Mouse (Mus musculus) lung, embryonic 15.5 days (tissue): Measurements from ENCODE around the gene Hist1h1t. TPM values are rescaled to one million over a fixed set of nuclear protein-coding genes. Genes with fewer than 3 reads are reported as not detected.

ENCODE experiments used
- ATAC-seq: fragments of 200-750 bp; cut with Nextera tagmentation; 2 replicates; pipeline ENCODE4 v1.8.0; 2017; ENCODE audit warnings: moderate number of reproducible peaks, borderline replicate concordance; ENCODE audit not compliant: low FRiP score, low TSS enrichment; ENCODE audit errors: extremely low read depth
- H3K27ac ChIP-seq: fragments of 300-500 bp; sonication (generic); 2 replicates; pipeline ENCODE4 v1.5.1; 2015; ENCODE audit warnings: moderate library complexity, mild to moderate bottlenecking, inconsistent platforms
- H3K27me3 ChIP-seq: fragments of 300-500 bp; sonication (generic); 2 replicates; pipeline ENCODE4 v1.6.1; 2015; ENCODE audit warnings: inconsistent platforms
- H3K36me3 ChIP-seq: fragments of 300-500 bp; sonication (generic); 2 replicates; pipeline ENCODE4 v1.6.1; 2015; ENCODE audit warnings: inconsistent platforms
- H3K4me1 ChIP-seq: fragments of 300-500 bp; sonication (generic); 2 replicates; pipeline ENCODE4 v1.6.1; 2015; ENCODE audit warnings: inconsistent platforms
- H3K4me2 ChIP-seq: fragments of 300-500 bp; sonication (generic); 2 replicates; pipeline ENCODE4 v1.6.1; 2015; ENCODE audit warnings: inconsistent platforms, mild to moderate bottlenecking, moderate library complexity
- H3K4me3 ChIP-seq: fragments of 300-500 bp; sonication (generic); 2 replicates; pipeline ENCODE4 v1.5.1; 2015; ENCODE audit warnings: mild to moderate bottlenecking, inconsistent platforms
- H3K9ac ChIP-seq: fragments of 300-500 bp; sonication (generic); 2 replicates; pipeline ENCODE4 v1.6.1; 2015; ENCODE audit warnings: inconsistent platforms
- H3K9me3 ChIP-seq: fragments of 300-500 bp; sonication (generic); 2 replicates; pipeline ENCODE4 v1.6.1; 2016; ENCODE audit warnings: inconsistent platforms
- WGBS: fragments of 180-500 bp; shearing (Covaris S2); methylation state at CpG from one replicate; pipeline ENCODE4 v1.1.7; 2015; 5-methylcytosine and 5-hydroxymethylcytosine counted together
- polyA plus RNA-seq: library from polyadenylated mRNA; unstranded; fragments of >200 nt; fragmentation: Nextera tagmentation; extraction: Ambion mirVana; gene quantifications from 2 replicates; pipeline ENCODE4 v1.2.1, GENCODE M21; 2015

Gene Hist1h1t
- polyA plus RNA-seq, 1 experiment from 2014 or later, result 0.22 TPM

DNA sequence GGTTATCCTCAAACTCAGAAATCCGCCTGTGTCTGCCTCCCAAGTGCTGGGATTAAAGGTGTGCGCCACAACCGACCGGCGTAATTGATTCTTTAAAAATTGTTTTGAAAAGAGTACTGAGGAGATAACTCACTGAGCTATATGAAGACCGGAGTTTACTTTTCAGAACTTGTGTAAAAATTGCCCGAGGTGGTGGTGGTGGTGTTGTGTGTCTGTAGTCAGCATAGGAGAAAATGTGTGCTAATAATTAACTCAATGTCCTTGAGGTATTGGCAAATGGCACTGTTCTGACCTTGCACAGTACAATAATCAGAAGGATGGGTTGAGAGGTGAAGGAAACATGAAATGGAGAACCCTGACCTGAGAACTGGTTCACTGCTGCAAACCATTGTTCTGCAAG is 7.7 kb upstream of the Hist1h1t start:
- Histone ChIP-seq H3K4me1 (peaks cover 9% of the 10 kb centered on the region), H3K27ac (no peak overlapping the region), H3K4me2 (no peak overlapping the region), H3K4me3 (no peak overlapping the region), H3K9ac (no peak overlapping the region), H3K36me3 (no peaks in the 10 kb centered on the region), H3K27me3 (no peaks in the 10 kb centered on the region), H3K9me3 (no peaks in the 10 kb centered on the region)
- 89% methylated on average over 7 of the region's 7 CpGs for WGBS
- ATAC-seq, result no peak

DNA sequence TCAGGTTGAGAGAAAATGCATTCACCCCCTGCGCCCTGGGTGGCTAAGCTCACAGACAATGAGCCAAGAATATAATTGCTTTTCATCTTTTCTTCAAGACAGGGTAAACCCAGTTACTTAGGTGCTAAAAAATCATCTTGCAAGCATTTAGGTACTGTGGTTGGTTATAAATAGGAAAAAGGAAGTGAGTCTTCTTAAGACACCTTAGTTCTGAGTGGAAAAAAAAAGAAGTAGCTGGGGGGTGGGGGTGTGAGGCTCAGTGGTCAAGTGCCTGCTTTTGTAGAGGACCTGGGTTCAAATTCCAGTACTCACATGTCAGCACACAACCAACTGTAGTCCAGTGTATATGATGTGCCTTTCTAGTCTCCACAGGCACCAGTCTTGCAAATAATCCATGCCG is 6.7 kb upstream of the Hist1h1t start:
- Histone ChIP-seq H3K4me2 (no peak overlapping the region), H3K9ac (no peak overlapping the region), H3K4me1 (peaks cover 7% of the 10 kb centered on the region), H3K4me3 (no peak overlapping the region), H3K36me3 (no peaks in the 10 kb centered on the region), H3K27me3 (no peaks in the 10 kb centered on the region), H3K27ac (no peak overlapping the region), H3K9me3 (no peaks in the 10 kb centered on the region)
- 95% methylated on average over 2 of the region's 2 CpGs for WGBS
- no peak for ATAC-seq

- WGBS, result 57% methylated on average over 2 of the region's 2 CpGs
- H3K4me3 ChIP-seq, result no peak overlapping the region
- ATAC-seq, result no peak
- no peaks in the 10 kb centered on the region for H3K9me3 ChIP-seq
- peaks cover 7% of the 10 kb centered on the region for H3K4me1 ChIP-seq
- H3K4me2 ChIP-seq, result no peak overlapping the region
- H3K36me3 ChIP-seq, result no peaks in the 10 kb centered on the region
- no peak overlapping the region for H3K27ac ChIP-seq
- H3K27me3 ChIP-seq, result no peaks in the 10 kb centered on the region
- no peak overlapping the region for H3K9ac ChIP-seq
Observed at GRCm38 (mm10) chr13:23689459-23689858, 6.2 kb upstream of the Hist1h1t start.

DNA sequence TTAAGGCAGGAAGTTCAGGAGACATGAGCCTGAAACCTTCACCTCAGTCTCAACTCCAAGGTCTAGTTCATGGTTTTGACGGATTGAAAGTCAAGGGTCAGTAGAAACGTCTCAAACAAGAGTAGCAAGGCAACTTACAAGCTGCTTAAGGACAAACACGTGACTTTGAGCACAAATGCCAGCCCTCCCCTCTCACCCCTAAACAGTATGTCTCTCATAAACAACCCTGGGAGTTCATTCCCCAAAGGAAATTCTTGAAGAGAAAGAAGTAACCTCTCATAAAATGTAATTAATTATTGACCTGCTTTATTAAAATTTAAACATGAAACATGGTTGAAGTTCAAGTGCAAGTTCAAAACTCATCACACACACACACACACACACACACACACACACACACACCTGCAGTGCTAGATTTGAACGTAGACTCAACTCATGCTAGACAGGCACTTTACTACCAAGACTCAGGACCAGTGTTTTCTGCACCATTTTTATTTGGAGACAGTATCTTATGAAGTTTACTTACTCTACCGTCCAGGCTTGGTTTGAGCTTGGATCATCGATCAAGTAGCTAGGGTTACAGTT is 1.7 kb upstream of the Hist1h1t start:
- Histone ChIP-seq H3K9me3 (no peaks in the 10 kb centered on the region), H3K4me2 (no peak overlapping the region), H3K27me3 (no peaks in the 10 kb centered on the region), H3K4me3 (no peak overlapping the region), H3K27ac (no peak overlapping the region), H3K9ac (no peak overlapping the region), H3K36me3 (no peaks in the 10 kb centered on the region), H3K4me1 (peaks cover 17% of the 10 kb centered on the region)
- no peak for ATAC-seq
- 66% methylated on average over 6 of the region's 6 CpGs for WGBS

- no peak overlapping the region for H3K4me3 ChIP-seq
- H3K4me1 ChIP-seq, result peaks cover 21% of the 10 kb centered on the region
- H3K9ac ChIP-seq, result no peak overlapping the region
- H3K27ac ChIP-seq, result no peak overlapping the region
- no peak for ATAC-seq
- no peak overlapping the region for H3K4me2 ChIP-seq
- H3K9me3 ChIP-seq, result no peaks in the 10 kb centered on the region
- WGBS, result 89% methylated on average over 9 of the region's 9 CpGs
- H3K27me3 ChIP-seq, result no peaks in the 10 kb centered on the region
- no peaks in the 10 kb centered on the region for H3K36me3 ChIP-seq
Observed at GRCm38 (mm10) chr13:23694956-23695355, 658 bp upstream of the Hist1h1t start.

- Histone ChIP-seq H3K27ac (peak overlapping the region; percentile 50), H3K4me1 (peaks cover 25% of the 10 kb centered on the region), H3K4me3 (no peak overlapping the region), H3K27me3 (no peaks in the 10 kb centered on the region), H3K4me2 (peak overlapping the region; percentile 25), H3K9me3 (no peaks in the 10 kb centered on the region), H3K9ac (no peak overlapping the region), H3K36me3 (no peaks in the 10 kb centered on the region)
- ATAC-seq, result no peak
- WGBS, result 54% methylated on average over 15 of the region's 15 CpGs
Observed at GRCm38 (mm10) chr13:23696061-23696474, 454 bp downstream of the Hist1h1t start.

- Histone ChIP-seq H3K9ac (peak overlapping the region; percentile 51), H3K9me3 (no peaks in the 10 kb centered on the region), H3K4me1 (peaks cover 26% of the 10 kb centered on the region), H3K27ac (peak overlapping the region; percentile 94), H3K36me3 (no peaks in the 10 kb centered on the region), H3K4me2 (peak overlapping the region; percentile 55), H3K4me3 (peak overlapping the region; percentile 41), H3K27me3 (no peaks in the 10 kb centered on the region)
- WGBS, result under 1% methylated on average over 28 of the region's 32 CpGs
- peak; percentile 43; the same call in 1 of the 2 replicates for ATAC-seq
Observed at GRCm38 (mm10) chr13:23697491-23698299, 2.1 kb downstream of the Hist1h1t start.

DNA sequence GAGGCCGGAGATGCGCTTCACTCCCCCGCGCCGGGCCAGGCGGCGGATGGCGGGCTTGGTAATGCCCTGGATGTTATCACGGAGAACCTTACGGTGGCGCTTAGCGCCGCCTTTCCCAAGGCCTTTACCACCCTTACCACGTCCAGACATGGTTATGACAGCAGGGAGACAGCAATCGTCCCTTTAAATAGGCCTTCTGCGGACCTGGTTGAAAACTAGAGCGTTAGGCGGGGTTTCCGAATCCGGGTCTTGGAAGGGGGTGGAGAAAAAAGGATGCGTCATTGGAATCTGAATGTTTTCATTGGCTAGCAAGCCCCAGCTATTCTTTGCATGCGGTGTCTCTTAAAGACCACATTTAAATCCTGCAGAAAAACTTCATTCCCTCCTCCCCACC is 2.7 kb downstream of the Hist1h1t start, which contains the start of gene Hist1h4c:
TSS of gene Hist1h4c (minus strand) at position 155 of the 394 bp plus-strand sequence.
- H3K27ac ChIP-seq, result peak within 1 kb of the TSS; percentile 94
- H3K4me2 ChIP-seq, result peak within 1 kb of the TSS; percentile 55
- H3K36me3 ChIP-seq, result no peaks in the 10 kb centered on the region
- peak within 1 kb of the TSS; percentile 41 for H3K4me3 ChIP-seq
- peak within 1 kb of the TSS; percentile 51 for H3K9ac ChIP-seq
- 0% methylated on average over 20 of the region's 22 CpGs for WGBS
- H3K4me1 ChIP-seq, result peaks cover 26% of the 10 kb centered on the region
- H3K27me3 ChIP-seq, result no peaks in the 10 kb centered on the region
- peak; percentile 96 for ATAC-seq
- no peaks in the 10 kb centered on the region for H3K9me3 ChIP-seq

GRCm38 (mm10) chr13:23698996-23699395 is 3.4 kb downstream of the Hist1h1t start:
- Histone ChIP-seq H3K36me3 (no peaks in the 10 kb centered on the region), H3K4me2 (peak overlapping the region; percentile 46), H3K27me3 (no peaks in the 10 kb centered on the region), H3K4me1 (peaks cover 26% of the 10 kb centered on the region), H3K9me3 (no peaks in the 10 kb centered on the region), H3K27ac (peak overlapping the region; percentile 90), H3K4me3 (0 out of 2 replicates have a peak overlapping the region, but pooled peaks have one; percentile 5), H3K9ac (peak overlapping the region; percentile 32; the same call in 1 of the 2 replicates)
- 63% methylated on average over 6 of the region's 6 CpGs for WGBS
- no peak for ATAC-seq

- 68% methylated on average over 3 of the region's 3 CpGs for WGBS
- Histone ChIP-seq H3K36me3 (no peaks in the 10 kb centered on the region), H3K4me1 (peaks cover 26% of the 10 kb centered on the region), H3K27ac (no peak overlapping the region), H3K9ac (no peak overlapping the region), H3K9me3 (no peaks in the 10 kb centered on the region), H3K27me3 (no peaks in the 10 kb centered on the region), H3K4me2 (no peak overlapping the region), H3K4me3 (no peak overlapping the region)
- ATAC-seq, result no peak
Observed at GRCm38 (mm10) chr13:23699767-23700166, 4.2 kb downstream of the Hist1h1t start.

GRCm38 (mm10) chr13:23700786-23701520 is 5.3 kb downstream of the Hist1h1t start:
- WGBS, result 21% methylated on average over 8 of the region's 8 CpGs

More at GRCm38 (mm10) chr13:23700786-23701520, 5.3 kb downstream of the Hist1h1t start:
- H3K4me1 ChIP-seq, result peaks cover 20% of the 10 kb centered on the region
- ATAC-seq, result peak; percentile 29; the same call in 1 of the 2 replicates
- H3K9ac ChIP-seq, result no peak overlapping the region
- H3K36me3 ChIP-seq, result no peaks in the 10 kb centered on the region
- no peak overlapping the region for H3K4me2 ChIP-seq
- no peak overlapping the region for H3K27ac ChIP-seq
- no peaks in the 10 kb centered on the region for H3K9me3 ChIP-seq
- H3K4me3 ChIP-seq, result no peak overlapping the region
- no peaks in the 10 kb centered on the region for H3K27me3 ChIP-seq
